Mouse (Mus musculus) liver, adult 2 months (tissue): ENCODE results near the gene Hmgxb4.

ENCODE experiments used
- CTCF ChIP-seq: fragments of 200-500 bp; IDR thresholded peaks from 2 replicates; pipeline ENCODE4 v1.5.1; 2011; ENCODE audit warnings: low read depth, low read length, control low read depth
- POLR2A ChIP-seq: fragments of 200-500 bp; IDR thresholded peaks from 2 replicates; pipeline ENCODE4 v1.6.1; 2011; ENCODE audit warnings: low read length, control low read depth; ENCODE audit not compliant: insufficient read depth; ENCODE audit errors: extremely low read depth

- no peak for TF ChIP-seq CTCF
- no peak for TF ChIP-seq POLR2A
These were observed 1.4 kb downstream of the Hmgxb4 start for GRCm38 (mm10) chr8:74994540-74994939.
